Mouse (Mus musculus) intestine, embryonic 15.5 days (tissue): ENCODE results near the gene Fam227b. TPM values are rescaled to one million over a fixed set of nuclear protein-coding genes. Genes with fewer than 3 reads are reported as not detected.

Source experiments
- ATAC-seq: fragments of 200-750 bp; cut with Nextera tagmentation; 2 replicates; pipeline ENCODE4 v1.8.0; 2017; ENCODE audit warnings: moderate TSS enrichment, moderate library complexity
- H3K27ac ChIP-seq: fragments of 300-500 bp; sonication (generic); 2 replicates; pipeline ENCODE4 v1.5.1; 2015; ENCODE audit warnings: mild to moderate bottlenecking, inconsistent platforms
- H3K27me3 ChIP-seq: fragments of 300-500 bp; sonication (generic); replicated peaks from 2 replicates; pipeline ENCODE4 v1.6.1; 2015; ENCODE audit warnings: inconsistent platforms
- H3K36me3 ChIP-seq: fragments of 300-500 bp; sonication (generic); 2 replicates; pipeline ENCODE4 v1.6.1; 2015; ENCODE audit warnings: inconsistent platforms
- H3K4me1 ChIP-seq: fragments of 300-500 bp; sonication (generic); replicated peaks from 2 replicates; pipeline ENCODE4 v1.6.1; 2015; ENCODE audit warnings: inconsistent platforms
- H3K4me2 ChIP-seq: fragments of 300-500 bp; sonication (generic); replicated peaks from 2 replicates; pipeline ENCODE4 v1.6.1; 2015; ENCODE audit warnings: mild to moderate bottlenecking, inconsistent platforms
- H3K4me3 ChIP-seq: fragments of 300-500 bp; sonication (generic); replicated peaks from 2 replicates; pipeline ENCODE4 v1.5.1; 2015; ENCODE audit warnings: inconsistent platforms
- H3K9ac ChIP-seq: fragments of 300-500 bp; sonication (generic); 2 replicates; pipeline ENCODE4 v1.6.1; 2015; ENCODE audit warnings: inconsistent platforms
- H3K9me3 ChIP-seq: fragments of 300-500 bp; sonication (generic); 2 replicates; pipeline ENCODE4 v1.6.1; 2016; ENCODE audit warnings: inconsistent platforms
- WGBS: fragments of 180-500 bp; shearing (Covaris S2); methylation state at CpG from one replicate; pipeline ENCODE4 v1.1.7; 2015; 5-methylcytosine and 5-hydroxymethylcytosine counted together
- polyA plus RNA-seq: library from polyadenylated mRNA; unstranded; fragments of >200 nt; fragmentation: Nextera tagmentation; extraction: Ambion mirVana; gene quantifications from 2 replicates; pipeline ENCODE4 v1.2.1, GENCODE M21; 2015

Fam227b gene
- polyA plus RNA-seq, 1 experiment from 2014 or later = not detected

DNA sequence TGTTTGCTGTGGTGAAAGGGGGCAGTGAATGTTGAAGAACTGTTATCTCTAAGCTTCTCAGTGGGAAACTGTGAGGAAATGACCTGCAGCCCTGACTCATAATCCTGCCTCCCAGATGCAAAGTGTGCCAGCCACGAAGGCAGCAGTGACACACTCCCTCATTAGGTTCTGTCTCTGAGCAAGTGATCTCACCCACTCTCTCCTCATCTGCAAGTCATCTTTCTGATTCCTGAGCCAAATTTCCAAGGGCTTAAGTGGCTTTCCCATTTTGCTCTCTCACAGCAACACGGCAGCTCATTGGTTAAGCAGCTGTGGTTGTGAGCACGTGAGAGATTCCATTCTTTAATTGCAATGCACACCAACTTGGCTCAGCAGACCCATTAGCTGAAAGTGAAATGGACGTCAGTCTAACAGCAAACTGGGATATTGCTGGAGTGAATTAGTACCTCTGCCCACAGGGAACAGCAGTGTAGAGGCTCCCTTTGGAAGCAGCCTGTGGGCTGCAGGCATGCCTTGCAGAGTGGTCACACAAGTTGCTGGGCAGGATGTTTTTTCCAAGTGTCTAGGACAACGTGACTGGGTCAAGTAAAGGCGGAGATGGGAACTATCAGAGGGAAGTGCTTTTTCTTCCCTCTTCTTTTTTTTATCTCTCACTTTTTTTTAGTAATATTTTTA lies 210.6 kb downstream of the Fam227b start:
- Histone ChIP-seq H3K9me3 (no peaks in the 10 kb centered on the region), H3K4me3 (no peak overlapping the region), H3K36me3 (no peaks in the 10 kb centered on the region), H3K9ac (no peak overlapping the region), H3K4me2 (no peak overlapping the region), H3K4me1 (no peaks in the 10 kb centered on the region), H3K27me3 (no peaks in the 10 kb centered on the region), H3K27ac (no peak overlapping the region)
- 78% methylated on average over 6 of the region's 6 CpGs for WGBS
- ATAC-seq = no peak

DNA sequence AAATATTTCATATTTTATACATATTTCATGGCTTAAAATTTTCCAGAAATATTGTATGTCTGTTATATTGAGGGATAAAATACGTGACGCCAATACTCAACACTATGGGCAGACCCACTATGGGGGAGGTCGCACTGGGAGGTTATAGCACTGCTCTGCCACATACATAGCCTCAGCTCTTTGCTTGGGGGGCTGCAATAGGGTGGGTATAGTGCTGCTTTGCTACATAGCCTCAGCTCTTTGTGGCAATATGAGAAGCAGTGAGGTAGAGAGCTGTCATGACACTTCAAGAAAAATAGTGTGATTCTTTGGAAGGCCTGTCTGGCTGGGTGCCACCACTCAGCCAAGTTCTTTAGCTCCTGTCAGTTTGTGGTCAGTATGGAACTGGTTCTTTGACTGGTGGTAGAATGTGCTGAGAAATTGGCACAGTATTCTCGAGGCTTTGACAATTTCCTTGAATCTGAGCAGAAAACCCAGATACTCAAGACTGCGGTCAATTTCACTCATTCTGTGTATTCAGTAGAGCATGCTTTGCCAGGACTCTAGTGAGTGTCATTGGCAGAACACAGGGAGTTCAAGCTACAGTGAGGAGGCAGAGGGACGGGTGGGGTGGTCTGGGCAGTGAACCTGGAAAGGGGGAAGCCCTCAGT lies 212.7 kb downstream of the Fam227b start:
- no peak overlapping the region for H3K4me2 ChIP-seq
- no peaks in the 10 kb centered on the region for H3K9me3 ChIP-seq
- H3K27ac ChIP-seq = no peak overlapping the region
- H3K9ac ChIP-seq = no peak overlapping the region
- no peaks in the 10 kb centered on the region for H3K4me1 ChIP-seq
- H3K4me3 ChIP-seq = no peak overlapping the region
- whole genome bisulfite sequencing = 88% methylated on average over 6 of the region's 6 CpGs
- no peak for ATAC-seq
- H3K36me3 ChIP-seq = no peaks in the 10 kb centered on the region
- H3K27me3 ChIP-seq = no peaks in the 10 kb centered on the region

DNA sequence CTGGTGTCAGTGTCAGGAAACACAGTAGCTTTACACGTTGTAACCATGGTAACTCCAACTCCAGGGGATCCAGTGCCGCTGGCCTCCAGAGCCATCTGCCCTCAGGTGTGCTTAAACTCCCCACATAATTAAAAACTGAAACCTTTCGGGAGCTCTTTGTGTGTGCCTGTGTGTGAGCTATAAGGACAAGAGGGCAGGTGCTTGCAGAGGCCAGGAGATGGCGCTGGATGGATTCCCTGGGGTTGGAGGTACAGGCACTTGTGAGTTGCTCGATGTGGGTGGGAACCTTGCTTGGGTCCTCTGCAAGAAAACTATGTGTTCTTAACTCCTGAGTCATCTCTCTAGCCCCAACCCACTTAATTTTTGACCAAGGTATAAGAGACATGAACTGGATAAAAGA lies 215.4 kb downstream of the Fam227b start:
- Histone ChIP-seq H3K36me3 (no peaks in the 10 kb centered on the region; the same call in 1 of the 2 replicates), H3K27ac (no peak overlapping the region), H3K9ac (no peak overlapping the region), H3K9me3 (no peaks in the 10 kb centered on the region), H3K4me3 (no peak overlapping the region), H3K4me2 (no peak overlapping the region), H3K4me1 (no peaks in the 10 kb centered on the region), H3K27me3 (no peaks in the 10 kb centered on the region)
- WGBS = 59% methylated on average over 5 of the region's 5 CpGs
- no peak for ATAC-seq

DNA sequence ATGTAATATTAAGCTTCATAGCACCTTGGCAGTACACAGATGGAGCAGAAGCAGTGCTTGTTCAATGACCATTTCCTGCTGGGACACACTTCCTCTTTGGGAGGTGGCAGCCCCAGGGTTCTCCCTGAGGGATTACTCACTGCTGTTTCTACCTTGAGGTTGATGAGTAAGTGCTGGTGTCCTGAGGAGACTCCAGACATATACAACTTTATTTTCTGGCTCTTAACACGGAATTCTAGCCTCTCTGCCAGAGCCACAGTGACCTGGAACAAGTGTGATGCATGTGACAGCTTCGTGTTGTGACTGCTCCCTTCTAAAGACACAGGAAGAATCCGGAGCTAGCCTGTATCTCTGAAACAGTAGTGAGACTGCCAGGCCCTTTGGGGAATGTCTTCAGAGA lies 217.8 kb downstream of the Fam227b start:
- Histone ChIP-seq H3K9ac (no peak overlapping the region), H3K4me1 (no peaks in the 10 kb centered on the region), H3K4me3 (no peak overlapping the region), H3K36me3 (no peaks in the 10 kb centered on the region; the same call in 1 of the 2 replicates), H3K9me3 (no peaks in the 10 kb centered on the region), H3K4me2 (no peak overlapping the region), H3K27me3 (no peaks in the 10 kb centered on the region), H3K27ac (no peak overlapping the region)
- no peak for ATAC-seq
- 72% methylated on average over 3 of the region's 3 CpGs for WGBS

Other genes starting within 250 kb of the Fam227b start
- 0.38 and 0.49 TPM in 2 replicates for gene Fgf7, start 117.3 kb downstream of the Fam227b start, polyA plus RNA-seq
- gene Dtwd1, start 137 bp upstream of the Fam227b start, polyA plus RNA-seq = 26.7 and 27.0 TPM in 2 replicates
- not detected in 2 replicates for gene Gm17555, start 63.1 kb upstream of the Fam227b start, polyA plus RNA-seq